Mouse (Mus musculus) kidney, adult 9 months (tissue): ENCODE measurements at regions not wholly inside any gene's neighbourhood (a gene's known extent, or its start where the extent isn't known, plus 50 kb on each side); places are given as distances from the start of the nearest gene placed in this dataset.
A peak's percentile ranks its signal among the peaks of the same experiment; 100 is the strongest.

Source experiments
- DNase-seq: peaks from one replicate; pipeline ENCODE4 v3.0.0; 2022

DNA sequence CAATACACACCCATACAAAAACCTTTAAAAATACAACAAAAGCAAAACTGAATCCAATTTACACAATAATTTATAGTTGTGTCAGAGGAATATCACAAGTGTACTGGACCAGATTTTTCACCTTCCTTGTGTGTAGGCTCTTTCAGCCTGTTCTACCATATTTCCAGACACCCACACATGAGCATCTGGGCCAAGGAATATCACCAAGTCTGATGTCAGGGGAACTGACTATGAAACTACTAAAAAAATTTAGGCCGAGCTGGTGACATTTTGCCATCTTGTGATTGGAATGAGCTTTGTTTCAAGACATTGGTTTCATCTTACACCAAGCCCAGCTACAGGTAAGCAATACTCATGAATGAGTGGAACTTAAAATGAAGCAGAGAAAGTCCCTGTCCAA lies 234.9 kb upstream of the Emcn start:
- no peak for DNase-seq

DNA sequence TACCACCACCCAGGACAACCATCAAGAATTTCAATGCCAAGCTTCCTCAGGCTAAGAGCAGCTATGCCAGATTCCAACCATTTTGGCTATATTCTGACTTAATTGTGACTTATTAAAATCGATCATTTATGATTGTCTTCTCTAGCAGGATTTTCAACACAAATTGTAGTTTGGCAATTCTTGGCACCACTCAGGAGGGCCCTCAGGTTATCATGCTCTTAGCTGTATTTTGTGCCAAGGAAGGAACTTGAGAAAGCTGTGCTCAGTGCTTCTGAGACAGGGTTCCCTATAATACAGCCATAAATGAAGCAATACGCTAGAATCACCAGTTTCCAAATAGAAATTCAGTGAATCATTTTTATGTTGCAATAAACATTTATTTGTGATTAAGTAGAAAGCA lies 232.7 kb upstream of the Emcn start:
- DNase-seq, result no peak

GRCm38 (mm10) chr3:137109786-137110185 lies 231.1 kb upstream of the Emcn start:
- DNase-seq, result no peak

GRCm38 (mm10) chr3:137110485-137110884 lies 230.4 kb upstream of the Emcn start:
- DNase-seq, result no peak

DNA sequence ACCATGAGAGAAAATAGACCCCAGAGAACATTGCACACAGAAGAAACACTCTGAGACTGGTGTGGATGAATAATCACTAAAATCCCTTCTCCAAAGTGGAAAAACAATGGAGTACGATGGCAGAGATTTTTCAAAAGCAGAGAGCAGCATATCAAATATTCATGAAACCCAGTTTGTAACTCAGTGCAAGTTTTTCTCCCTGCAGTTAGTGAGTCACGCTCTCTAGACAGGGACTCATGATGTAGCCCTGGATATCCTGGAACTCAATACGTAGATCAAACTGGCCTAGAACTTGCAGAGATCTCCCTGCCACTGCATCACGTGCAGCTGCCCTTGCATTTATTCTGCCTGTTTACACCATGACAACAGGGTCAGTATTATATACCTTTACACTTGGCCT lies 210.9 kb upstream of the Emcn start:
- DNase-seq, result no peak

GRCm38 (mm10) chr3:137142041-137142440 lies 198.8 kb upstream of the Emcn start:
- no peak for DNase-seq

DNA sequence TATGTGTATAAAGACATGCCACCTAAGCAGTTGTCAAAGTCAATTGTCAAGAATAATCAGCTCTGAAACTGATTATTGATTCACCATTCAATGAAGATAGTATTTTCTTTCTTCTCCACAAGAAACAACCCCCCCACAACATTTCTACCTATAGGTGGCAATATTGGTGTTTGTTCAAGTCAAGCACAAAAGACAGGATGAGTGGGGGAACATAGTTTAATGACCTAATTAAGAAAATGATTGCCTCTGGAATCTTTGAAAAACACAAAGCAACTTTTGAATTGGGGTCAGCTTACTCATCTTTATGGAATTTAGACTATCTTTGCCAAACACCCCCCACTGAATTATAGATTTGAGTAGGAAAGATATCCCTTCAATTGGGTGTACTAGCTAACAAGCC lies 194.8 kb upstream of the Emcn start:
- DNase-seq, result peak; percentile 26

GRCm38 (mm10) chr3:137147405-137147804 lies 193.5 kb upstream of the Emcn start:
- no peak for DNase-seq

- DNase-seq, result peak; percentile 82
These were observed 190.4 kb upstream of the Emcn start for GRCm38 (mm10) chr3:137150414-137151010.

DNA sequence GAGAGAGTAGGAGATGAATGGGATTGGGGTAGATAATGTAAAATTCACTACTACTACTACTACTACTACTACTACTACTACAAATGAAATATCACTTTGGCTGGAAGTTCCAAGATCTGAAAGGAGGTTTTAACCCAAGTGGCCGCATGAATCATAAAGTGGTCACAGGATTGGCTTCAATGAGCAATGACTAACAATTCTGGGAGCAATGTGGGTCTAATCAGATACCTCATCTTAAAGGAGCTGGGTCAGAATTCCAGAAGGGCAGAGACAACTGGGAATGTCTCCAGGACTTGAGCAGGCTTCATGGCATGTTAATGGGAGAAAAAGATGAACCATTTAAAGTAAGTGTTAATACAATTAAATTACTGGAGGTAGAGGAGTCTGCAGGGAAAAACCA lies 189.4 kb upstream of the Emcn start:
- DNase-seq, result no peak

DNA sequence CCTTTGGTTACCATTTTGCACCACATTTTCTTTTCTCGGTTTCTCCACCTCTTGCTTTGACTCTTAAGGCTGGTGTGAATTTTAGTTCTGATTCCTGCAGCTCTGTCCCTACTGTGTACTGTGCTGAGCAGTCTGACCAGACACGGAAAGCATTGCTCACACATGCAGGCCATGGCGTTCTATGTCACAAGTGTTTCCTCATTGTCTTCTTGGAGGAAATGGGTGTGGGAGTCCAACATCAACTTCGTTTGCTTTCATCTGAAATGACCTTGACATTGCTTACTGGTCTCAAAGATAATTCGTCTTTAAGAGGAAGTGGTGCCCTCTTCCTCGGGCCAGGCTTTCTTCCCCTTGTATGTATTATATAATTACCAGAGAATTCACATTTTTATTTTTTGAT lies 187.6 kb upstream of the Emcn start:
- DNase-seq, result peak; percentile 35

- no peak for DNase-seq
These were observed 186.4 kb upstream of the Emcn start for GRCm38 (mm10) chr3:137154200-137155042.

GRCm38 (mm10) chr3:137155043-137155404 lies 185.8 kb upstream of the Emcn start:
- no peak for DNase-seq

GRCm38 (mm10) chr3:137156250-137156975 lies 184.5 kb upstream of the Emcn start:
- peak; percentile 44 for DNase-seq

- DNase-seq, result no peak
These were observed 151.8 kb upstream of the Emcn start for GRCm38 (mm10) chr3:137189035-137189434.

- no peak for DNase-seq
These were observed 150.4 kb upstream of the Emcn start for GRCm38 (mm10) chr3:137190489-137190888.

GRCm38 (mm10) chr3:137191009-137191408 lies 149.9 kb upstream of the Emcn start:
- DNase-seq, result no peak

DNA sequence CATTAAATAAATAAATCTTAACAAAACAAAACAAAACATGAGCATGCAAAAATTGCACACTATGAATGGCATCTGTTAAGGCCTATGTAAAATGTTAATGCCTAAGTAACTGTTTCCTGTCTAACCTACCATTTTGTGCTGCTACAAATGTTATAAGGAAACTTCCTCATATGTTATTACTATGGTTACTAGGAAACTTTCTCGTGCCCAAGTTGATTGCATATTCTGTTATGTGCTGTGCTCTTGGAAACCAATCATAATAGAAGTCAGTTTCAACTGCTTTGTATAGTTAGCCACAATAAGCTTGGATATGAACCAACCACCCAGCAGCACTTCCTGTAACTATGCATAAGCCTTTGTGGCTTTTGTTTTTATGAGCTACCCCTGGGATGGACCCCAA lies 147.0 kb upstream of the Emcn start:
- no peak for DNase-seq

DNA sequence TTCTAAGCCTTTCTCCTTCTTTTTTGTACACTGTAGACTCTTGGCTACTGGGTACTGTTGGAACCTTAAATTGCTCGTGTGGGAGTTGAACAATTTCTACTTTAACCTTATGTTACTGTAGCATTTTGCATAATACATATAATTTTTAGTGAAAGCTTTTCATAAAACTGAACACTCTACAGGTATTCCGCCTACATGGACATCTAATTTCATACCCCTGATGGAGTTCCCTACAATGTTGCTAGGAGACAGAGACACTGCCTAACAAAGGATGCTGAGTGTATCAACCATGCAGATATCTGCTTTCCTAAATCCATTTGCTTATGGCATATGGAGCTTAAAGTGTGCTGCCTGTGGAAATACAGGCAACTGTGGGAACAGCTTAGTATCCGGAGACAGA lies 129.2 kb upstream of the Emcn start:
- DNase-seq, result no peak

DNA sequence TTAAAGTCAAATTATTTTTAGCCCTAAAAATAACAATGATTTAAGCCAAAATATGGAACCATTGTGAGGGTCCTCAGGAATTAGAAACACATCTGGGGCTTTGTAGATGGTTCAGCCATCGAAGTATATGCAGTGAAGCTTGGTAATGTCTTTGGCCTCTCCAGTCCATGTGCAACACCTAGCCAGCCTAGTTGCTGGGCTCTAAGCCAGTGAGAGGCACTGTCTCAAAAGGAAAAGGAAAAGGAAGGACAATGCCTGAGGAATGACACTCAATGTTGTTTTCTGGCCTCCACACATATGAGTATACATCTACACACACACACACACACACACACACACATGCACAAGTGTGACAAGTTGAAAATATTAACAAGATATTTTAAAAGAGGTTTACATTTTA lies 124.8 kb upstream of the Emcn start:
- DNase-seq, result no peak

GRCm38 (mm10) chr3:137217245-137217644 lies 123.6 kb upstream of the Emcn start:
- DNase-seq, result no peak

DNA sequence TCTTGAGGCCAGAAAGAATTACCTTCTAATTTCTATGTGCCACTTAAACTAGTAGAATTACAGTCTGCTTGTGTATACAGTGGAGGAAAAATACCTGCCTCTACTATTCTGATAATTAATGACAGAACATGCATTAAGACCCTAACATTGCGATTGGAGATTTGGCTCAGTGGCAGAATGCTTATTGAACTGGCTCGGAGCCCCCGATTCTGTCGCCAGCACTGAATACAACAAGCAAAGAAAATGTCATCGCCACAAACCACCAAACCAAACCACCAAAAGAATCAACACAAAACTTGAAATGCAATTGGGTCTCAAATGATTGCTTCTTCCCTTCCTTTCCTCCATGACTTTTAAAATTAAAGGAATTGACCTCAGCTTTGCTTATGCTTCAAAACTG lies 122.9 kb upstream of the Emcn start:
- DNase-seq, result no peak

GRCm38 (mm10) chr3:137226151-137226550 lies 114.7 kb upstream of the Emcn start:
- DNase-seq, result peak; percentile 54
